Mouse (Mus musculus) B cell, adult 2 months (primary cell): ENCODE measurements around the gene Lima1.
"Not testable (repeated sequence)": the region's sequence is repeated elsewhere in the genome, so short reads cannot be mapped to it uniquely, and the experiment has no call there.

Source experiments
- DNase-seq, 2 experiments: peaks; one replicate each; pipeline ENCODE4 v3.0.0; 2022

The Lima1 gene

GRCm38 (mm10) chr15:99833648-99834454, 41.4 kb downstream of the Lima1 start:
- DNase-seq = no peak

DNA sequence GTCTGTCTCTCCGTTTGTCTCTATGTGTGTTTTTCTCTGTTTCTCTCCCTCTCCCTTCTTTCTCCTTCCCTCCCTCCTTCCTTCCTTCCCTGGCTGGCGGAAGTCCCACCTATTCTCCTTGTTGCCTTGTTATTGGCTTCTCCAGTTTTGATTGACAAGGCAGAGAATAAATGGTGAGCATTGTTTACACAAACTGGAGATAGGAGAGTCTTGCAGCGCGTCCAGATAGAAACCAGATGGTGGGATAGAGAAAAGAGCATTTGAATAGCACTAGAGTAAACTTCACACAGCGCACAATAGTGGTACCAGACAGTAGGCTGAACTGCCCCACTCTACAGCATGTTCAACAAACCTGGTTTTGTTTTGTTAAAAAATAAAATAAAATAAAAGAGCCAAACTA, 43.7 kb downstream of the Lima1 start:
- no peak for DNase-seq

- no peak for DNase-seq
Observed at GRCm38 (mm10) chr15:99828061-99828460, 47.2 kb downstream of the Lima1 start.

DNA sequence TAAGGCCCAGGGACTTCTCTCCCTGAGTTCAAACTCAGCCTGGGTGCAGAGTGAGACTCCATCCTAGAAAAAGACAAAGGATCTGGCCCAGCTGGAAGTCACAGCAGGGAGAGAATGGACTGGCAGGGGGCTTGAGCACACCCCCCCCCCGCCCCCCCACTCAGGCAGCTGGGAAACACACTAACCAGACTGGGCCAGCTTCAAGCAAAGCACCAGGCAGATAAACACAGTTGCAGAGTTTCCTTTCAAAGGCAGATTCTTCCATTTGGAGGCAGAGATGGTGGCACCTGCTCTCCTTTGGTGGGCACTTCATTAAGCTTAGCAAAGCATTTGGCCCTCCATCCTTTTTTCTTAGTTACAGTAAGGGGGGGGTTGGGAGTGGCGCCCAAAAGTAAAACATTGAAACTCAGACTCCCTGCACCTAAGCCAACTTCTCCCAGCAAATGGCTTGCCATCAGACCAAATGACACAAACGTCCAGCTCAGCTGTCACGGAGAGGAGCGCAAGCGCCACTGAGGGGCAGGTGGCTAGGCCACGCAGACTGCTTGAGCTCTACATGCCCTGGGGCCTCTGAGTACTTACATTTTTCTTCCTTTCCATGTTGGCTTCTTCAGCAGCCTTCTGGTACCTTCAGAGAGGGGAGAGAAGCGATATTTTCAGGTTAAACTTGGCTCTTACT, 48.9 kb downstream of the Lima1 start:
- no peak for DNase-seq

- no peak for DNase-seq
Observed at GRCm38 (mm10) chr15:99825211-99825610, 50.0 kb downstream of the Lima1 start.

DNA sequence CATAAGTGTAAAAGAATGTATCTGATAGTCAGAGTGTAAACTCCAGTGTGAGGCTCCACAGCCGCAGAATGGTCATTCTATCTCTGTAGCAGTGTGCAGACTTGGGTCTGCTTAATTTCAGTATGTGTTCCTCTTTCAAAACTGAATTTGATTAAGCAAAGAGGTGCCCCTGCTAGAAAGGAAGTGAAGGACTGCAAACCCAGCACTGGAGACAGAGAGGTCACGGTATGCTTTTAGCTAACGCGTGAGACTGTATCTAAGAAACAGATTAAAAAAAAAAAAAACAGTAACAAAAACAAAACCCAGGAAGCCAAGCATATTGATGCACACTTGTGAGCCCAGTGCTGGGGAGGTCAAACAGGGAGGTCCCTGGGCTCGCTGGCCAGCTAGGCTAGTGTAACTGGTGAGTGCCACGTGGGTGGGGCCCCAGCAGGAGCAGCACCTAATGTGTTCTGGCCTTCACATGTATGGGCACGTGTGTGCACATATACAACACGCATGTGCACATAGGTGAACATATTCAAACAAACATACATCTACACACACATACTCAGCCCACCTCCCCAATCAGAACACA, 51.8 kb downstream of the Lima1 start:
- DNase-seq = no peak

DNA sequence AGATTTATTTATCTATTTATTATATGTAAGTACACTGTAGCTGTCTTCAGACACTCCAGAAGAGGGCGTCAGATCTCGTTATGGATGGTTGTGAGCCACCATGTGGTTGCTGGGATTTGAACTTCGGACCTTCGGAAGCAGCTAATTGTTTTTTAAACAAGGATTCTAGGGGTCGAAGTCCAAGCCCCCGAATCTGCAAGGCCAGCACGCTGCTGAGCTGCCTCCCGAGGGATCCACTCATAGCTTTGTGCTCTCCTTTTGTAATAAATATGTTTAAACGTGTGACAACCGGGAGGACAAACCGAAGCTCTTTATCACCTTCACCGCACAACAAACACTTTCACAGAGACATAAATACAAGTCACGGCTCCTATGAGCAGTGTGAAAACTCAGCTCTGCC, 52.8 kb downstream of the Lima1 start:
- DNase-seq = not testable (repeated sequence)

- DNase-seq = no peak
Observed at GRCm38 (mm10) chr15:99819621-99820279, 55.5 kb downstream of the Lima1 start.

DNA sequence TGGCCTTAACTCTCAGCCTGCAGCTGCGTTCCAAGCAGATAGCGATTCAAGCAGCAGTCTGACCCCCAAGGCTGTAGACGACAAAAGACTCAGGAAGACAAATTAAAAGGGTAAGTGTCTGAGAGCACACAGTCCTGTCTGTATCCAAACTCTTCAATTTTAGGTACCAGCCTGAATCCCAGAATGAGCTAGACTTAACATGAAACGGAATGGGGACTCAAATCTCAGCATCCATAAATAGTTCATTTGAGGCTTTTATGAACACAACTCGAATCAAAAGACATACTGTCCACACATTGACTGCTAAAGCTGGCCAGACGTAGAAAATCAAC, 56.2 kb downstream of the Lima1 start:
- DNase-seq = no peak

GRCm38 (mm10) chr15:99818321-99819108, 56.7 kb downstream of the Lima1 start:
- DNase-seq = no peak

- DNase-seq = no peak
Observed at GRCm38 (mm10) chr15:99817343-99818235, 57.7 kb downstream of the Lima1 start.

- peak in 1 of 2 experiments; percentile 10 for DNase-seq
Observed at GRCm38 (mm10) chr15:99815999-99816398, 59.3 kb downstream of the Lima1 start.

- no peak for DNase-seq
Observed at GRCm38 (mm10) chr15:99814554-99815260, 60.5 kb downstream of the Lima1 start.

- DNase-seq = no peak
Observed at GRCm38 (mm10) chr15:99813639-99814038, 61.6 kb downstream of the Lima1 start.

DNA sequence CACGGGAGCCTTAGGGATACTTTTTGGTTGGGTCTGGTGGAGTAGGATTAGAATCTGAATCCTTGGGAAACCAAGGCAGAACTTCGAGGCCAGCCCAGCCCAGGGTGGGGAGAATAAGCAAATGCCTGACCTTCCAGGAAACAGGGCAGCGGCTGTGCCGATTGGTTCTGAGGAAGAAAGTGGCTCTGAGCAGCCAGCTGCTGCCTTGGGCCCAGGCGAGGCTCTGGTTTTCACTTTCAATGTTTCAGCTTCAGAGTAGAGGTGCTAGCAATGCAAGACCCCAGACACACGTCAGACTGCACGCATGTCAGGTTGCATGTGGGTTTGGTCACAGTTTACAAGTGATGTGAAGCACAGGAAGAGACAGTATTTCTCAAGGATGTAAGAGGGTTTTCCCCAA, 63.2 kb downstream of the Lima1 start:
- DNase-seq = no peak

DNA sequence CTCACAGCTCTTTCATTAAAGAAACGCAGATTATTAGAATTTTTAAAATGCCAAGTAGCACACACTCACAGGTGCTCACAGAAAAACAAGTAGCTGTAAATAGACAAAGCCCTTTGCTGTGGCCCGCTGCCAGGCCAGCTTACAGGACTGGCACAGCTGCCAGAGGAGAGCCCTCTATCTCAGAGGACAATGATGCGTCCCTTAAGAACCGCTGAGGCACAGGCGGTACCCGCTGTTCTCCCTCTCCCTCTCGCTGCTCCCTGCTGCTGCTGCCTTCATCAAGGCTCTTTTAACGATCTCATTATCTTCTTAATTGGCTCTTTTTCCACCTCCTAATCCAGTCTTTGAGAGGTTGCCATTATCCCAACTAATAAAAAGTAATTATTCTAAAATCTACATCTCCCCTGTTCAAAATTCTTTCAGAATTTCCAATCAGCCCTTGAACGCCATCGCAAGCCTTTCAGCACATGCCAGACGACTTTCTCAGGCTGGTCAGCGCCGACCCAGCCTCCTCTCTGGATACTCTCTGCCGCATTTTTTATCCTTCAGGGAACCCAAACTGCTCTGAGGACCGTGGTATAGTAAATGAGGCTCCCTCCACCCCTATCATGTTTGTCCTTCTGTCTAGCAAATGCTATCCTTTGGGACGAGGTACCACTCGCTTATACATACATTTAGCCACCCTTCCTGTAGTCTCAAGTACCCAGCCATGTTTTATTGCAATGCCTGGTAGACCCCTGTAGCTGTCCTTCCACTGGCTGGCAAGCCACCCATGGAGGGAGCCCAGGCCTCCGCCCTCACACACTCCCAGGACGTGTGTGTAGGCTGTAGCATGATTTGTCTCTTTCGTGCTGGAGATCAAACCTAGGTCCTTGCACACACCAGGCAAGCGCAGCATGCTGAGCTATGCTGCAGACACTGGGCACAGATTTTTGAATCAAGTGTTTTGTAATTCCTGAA, 67.2 kb downstream of the Lima1 start:
- no peak for DNase-seq

- DNase-seq = no peak
Observed at GRCm38 (mm10) chr15:99806171-99806570, 69.1 kb downstream of the Lima1 start.

GRCm38 (mm10) chr15:99805673-99806072, 69.6 kb downstream of the Lima1 start:
- DNase-seq = peak; percentile 7

DNA sequence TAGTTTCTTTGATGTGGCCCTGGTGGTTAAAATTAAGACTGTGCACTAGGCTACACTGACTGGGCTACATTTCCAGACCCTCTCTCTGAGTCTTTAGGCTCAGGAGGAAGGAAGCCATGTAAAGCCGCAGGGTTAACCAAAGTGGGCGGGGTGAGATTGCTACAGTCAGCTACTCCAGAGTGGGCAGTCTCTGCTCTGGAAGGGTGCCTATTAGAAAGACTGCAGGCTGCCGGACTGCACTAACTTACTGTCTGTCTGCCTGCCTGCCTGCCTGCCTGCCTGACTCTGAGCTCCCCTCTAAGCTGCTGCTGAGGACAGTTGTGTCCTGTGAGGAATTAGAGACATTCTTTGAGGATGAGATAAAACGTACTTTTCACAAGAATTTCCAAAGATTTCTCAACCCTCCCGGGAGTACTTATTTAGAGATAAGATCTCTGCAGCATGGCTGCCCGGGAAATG, 72.0 kb downstream of the Lima1 start:
- no peak for DNase-seq
